Mouse (Mus musculus) gastrocnemius, postnatal 14 days (tissue): ENCODE data around the gene Actb. TPM values are rescaled to one million over a fixed set of nuclear protein-coding genes. Genes with fewer than 3 reads are reported as not detected.

Experiments
- DNase-seq: peaks from one replicate; pipeline ENCODE4 v3.0.0; 2021; ENCODE audit warnings: mixed read lengths
- intact Hi-C: fragments of 180-260 bp; cut with DNase I; formaldehyde crosslinking; loops from one replicate; pipeline ENCODE4 v1.15.1; 2025; ENCODE audit warnings: low total_unique reads
- total RNA-seq, 2 experiments: library from RNA; stranded (reverse); gene quantifications; 2 replicates each; pipeline ENCODE4 v1.2.3; 2021

Gene Actb
- total RNA-seq, 2 experiments from 2014 or later = 856 to 1,248 TPM

- intact Hi-C loops = no loop called here
- DNase-seq = no peak
Measured at GRCm38 (mm10) chr5:142886181-142886580, 20.4 kb downstream of the Actb start.

- intact Hi-C loops = no loop called here
- DNase-seq = no peak
Measured at GRCm38 (mm10) chr5:142882471-142882870, 24.1 kb downstream of the Actb start.

GRCm38 (mm10) chr5:142881936-142882335 is 24.6 kb downstream of the Actb start:
- intact Hi-C loops = loop anchor here (2.0 kb wide), 1 partner anchor 51 kb away; no protein-coding TSS in a partner anchor
- no peak for DNase-seq

GRCm38 (mm10) chr5:142880806-142881516 is 25.6 kb downstream of the Actb start:
- intact Hi-C loops = loop anchor here (2.0 kb wide), 1 partner anchor 52 kb away; no protein-coding TSS in a partner anchor
- DNase-seq = no peak

GRCm38 (mm10) chr5:142880246-142880645 is 26.3 kb downstream of the Actb start:
- no peak for DNase-seq
- intact Hi-C loops = loop anchor here (2.0 kb wide), 1 partner anchor 53 kb away; no protein-coding TSS in a partner anchor

GRCm38 (mm10) chr5:142879318-142880175 is 27.0 kb downstream of the Actb start:
- intact Hi-C loops = loop anchor here (2.0 to 10.0 kb wide), 3 partner anchors 53 to 185 kb away; no protein-coding TSS in a partner anchor
- peak; percentile 82 for DNase-seq

GRCm38 (mm10) chr5:142878570-142878969 is 28.0 kb downstream of the Actb start:
- DNase-seq = no peak
- intact Hi-C loops = loop anchor here (5.0 to 10.0 kb wide), 2 partner anchors 159 to 186 kb away; no protein-coding TSS in a partner anchor

GRCm38 (mm10) chr5:142877337-142878280 is 28.9 kb downstream of the Actb start:
- intact Hi-C loops = loop anchor here (2.0 to 10.0 kb wide), 3 partner anchors 107 to 187 kb away; no protein-coding TSS in a partner anchor
- peak; percentile 88 for DNase-seq

- intact Hi-C loops = loop anchor here (2.0 to 10.0 kb wide), 3 partner anchors 106 to 188 kb away; no protein-coding TSS in a partner anchor
- DNase-seq = no peak
Measured at GRCm38 (mm10) chr5:142876896-142877295, 29.7 kb downstream of the Actb start.

- DNase-seq = no peak
Measured at GRCm38 (mm10) chr5:142875513-142875905, 31.0 kb downstream of the Actb start.

GRCm38 (mm10) chr5:142874791-142875512 is 31.6 kb downstream of the Actb start:
- DNase-seq = no peak
- intact Hi-C loops = loop anchor here (5.0 to 10.0 kb wide), 2 partner anchors 162 to 190 kb away; no protein-coding TSS in a partner anchor

More at GRCm38 (mm10) chr5:142875513-142875905, 31.0 kb downstream of the Actb start:
- intact Hi-C loops = loop anchor here (5.0 to 10.0 kb wide), 2 partner anchors 162 to 189 kb away; no protein-coding TSS in a partner anchor

GRCm38 (mm10) chr5:142873718-142874117 is 32.8 kb downstream of the Actb start:
- DNase-seq = no peak
- intact Hi-C loops = loop anchor here (10.0 kb wide), 1 partner anchor 191 kb away; no protein-coding TSS in a partner anchor

GRCm38 (mm10) chr5:142871765-142872164 is 34.8 kb downstream of the Actb start:
- intact Hi-C loops = loop anchor here (10.0 kb wide), 1 partner anchor 193 kb away; no protein-coding TSS in a partner anchor
- DNase-seq = no peak

- DNase-seq = no peak
- intact Hi-C loops = no loop called here
Measured at GRCm38 (mm10) chr5:142869463-142869862, 37.1 kb downstream of the Actb start.

- intact Hi-C loops = no loop called here
- DNase-seq = peak; percentile 43
Measured at GRCm38 (mm10) chr5:142857763-142858229, 48.8 kb downstream of the Actb start.

- DNase-seq = no peak
- intact Hi-C loops = no loop called here
Measured at GRCm38 (mm10) chr5:142856408-142856807, 50.1 kb downstream of the Actb start.

GRCm38 (mm10) chr5:142854877-142855276 is 51.7 kb downstream of the Actb start:
- intact Hi-C loops = no loop called here
- DNase-seq = peak; percentile 49

- DNase-seq = no peak
- intact Hi-C loops = no loop called here
Measured at GRCm38 (mm10) chr5:142853585-142853984, 53.0 kb downstream of the Actb start.
